Mouse (Mus musculus) ES-Bruce4 (cell line): ENCODE results near the gene Pcyox1.

Experiments
- CTCF ChIP-seq: IDR thresholded peaks from one replicate; pipeline ENCODE4 v1.8.1; 2011; ENCODE audit warnings: low read depth, low read length
- EP300 ChIP-seq: IDR thresholded peaks from 2 replicates; pipeline ENCODE4 v1.6.1; 2011; ENCODE audit warnings: low read depth, low read length; ENCODE audit not compliant: insufficient read depth

DNA sequence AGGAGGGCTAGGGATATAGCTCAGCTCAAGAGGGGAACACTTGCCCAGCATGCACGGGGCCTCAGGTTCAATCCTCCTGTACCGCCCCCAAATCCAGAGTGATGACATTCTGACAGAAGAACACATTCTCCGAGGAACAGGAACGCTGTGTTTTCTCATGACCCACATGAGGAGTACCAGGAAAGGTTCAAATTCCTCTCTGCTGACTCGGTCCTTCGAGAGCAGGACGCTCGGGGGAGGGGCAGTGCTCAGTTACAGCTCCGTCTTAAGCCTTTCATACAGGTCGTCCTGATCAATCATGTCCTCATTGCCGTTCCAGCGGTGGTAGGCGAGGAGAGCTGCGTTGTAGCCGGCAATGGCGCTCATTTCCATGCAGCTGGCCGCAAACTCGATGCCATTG lies 8.5 kb downstream of the Pcyox1 start:
- no peak for TF ChIP-seq EP300
- no peak for TF ChIP-seq CTCF
